Mouse (Mus musculus) MEL (cell line): Measurements from ENCODE around the gene Prrxl1. TPM values are rescaled to one million over a fixed set of nuclear protein-coding genes. Genes with fewer than 3 reads are reported as not detected.

Source experiments
- DNase-seq: peaks from one replicate; pipeline ENCODE4 v3.0.0; 2011; ENCODE audit warnings: low read depth, low spot score
- H3K27ac ChIP-seq: 2 replicates; pipeline ENCODE4 v1.5.1; 2012; ENCODE audit warnings: low read depth, mild to moderate bottlenecking, control low read depth, low read length, moderate library complexity; ENCODE audit not compliant: control insufficient read depth
- H3K27me3 ChIP-seq, 2 experiments: fragments of 150-350 bp in 1 of 2; sonication (generic) in 1 of 2; 2 replicates each; pipeline ENCODE4 v1.6.1; 2012; ENCODE audit warnings: low read length in 2 of 2, mild to moderate bottlenecking in 2 of 2, improper control_type of control experiment in 1 of 2, moderate library complexity in 1 of 2; ENCODE audit not compliant: insufficient read depth in 2 of 2, control insufficient read depth in 1 of 2
- H3K36me3 ChIP-seq, 2 experiments: 2 replicates each; pipeline ENCODE4 v1.6.1; 2012 to 2014; ENCODE audit warnings: low read length in 2 of 2, improper control_type of control experiment in 1 of 2, inconsistent platforms in 1 of 2, mild to moderate bottlenecking in 1 of 2; ENCODE audit not compliant: insufficient read depth in 2 of 2, control insufficient read depth in 1 of 2
- H3K4me1 ChIP-seq, 2 experiments: fragments of 150-350 bp in 1 of 2; sonication (generic) in 1 of 2; 2 replicates each; pipeline ENCODE4 v1.6.1; 2012; ENCODE audit warnings: low read length in 2 of 2, improper control_type of control experiment in 1 of 2, mild to moderate bottlenecking in 1 of 2; ENCODE audit not compliant: insufficient read depth in 2 of 2, control insufficient read depth in 1 of 2
- H3K4me3 ChIP-seq, 2 experiments: fragments of 150-350 bp in 1 of 2; sonication (generic) in 1 of 2; 2 replicates each; pipeline ENCODE4 v1.5.1; 2012; ENCODE audit warnings: low read depth in 2 of 2, low read length in 2 of 2, mild to moderate bottlenecking in 2 of 2, moderate library complexity in 2 of 2, control low read depth in 1 of 2, improper control_type of control experiment in 1 of 2; ENCODE audit not compliant: control insufficient read depth in 1 of 2, insufficient read depth in 1 of 2
- H3K79me2 ChIP-seq: 2 replicates; pipeline ENCODE4 v1.6.1; 2012; ENCODE audit warnings: mild to moderate bottlenecking, low read length, moderate library complexity; ENCODE audit not compliant: control insufficient read depth, poor library complexity, insufficient read depth
- H3K9ac ChIP-seq: 2 replicates; pipeline ENCODE4 v1.6.1; 2012; ENCODE audit warnings: low read depth, mild to moderate bottlenecking, control low read depth, low read length, moderate library complexity; ENCODE audit not compliant: control insufficient read depth, poor library complexity, severe bottlenecking
- H3K9me3 ChIP-seq: fragments of 150-350 bp; sonication (generic); replicated peaks from 2 replicates; pipeline ENCODE4 v1.6.1; 2012; ENCODE audit warnings: mild to moderate bottlenecking, low read length, improper control_type of control experiment, moderate library complexity; ENCODE audit not compliant: insufficient read depth
- BHLHE40 ChIP-seq: IDR thresholded peaks from 2 replicates; pipeline ENCODE4 v1.6.1; 2012; ENCODE audit warnings: low read depth, mild to moderate bottlenecking, inconsistent platforms, low read length, improper control_type of control experiment, borderline replicate concordance
- CHD1 ChIP-seq: IDR thresholded peaks from 2 replicates; pipeline ENCODE4 v1.6.1; 2012; ENCODE audit warnings: low read depth, mild to moderate bottlenecking, inconsistent platforms, low read length, improper control_type of control experiment
- CTCF ChIP-seq, 3 experiments: IDR thresholded peaks in 2 of 3; conservative IDR thresholded peaks in 1 of 3; 2 replicates each; pipeline ENCODE4 v1.5.1; 2011 to 2012; ENCODE audit warnings: low read length in 3 of 3, low read depth in 2 of 3, mild to moderate bottlenecking in 2 of 3, improper control_type of control experiment in 1 of 3, inconsistent platforms in 1 of 3, mixed read lengths in 1 of 3, moderate library complexity in 1 of 3; ENCODE audit not compliant: control insufficient read depth in 1 of 3, insufficient read depth in 1 of 3, poor library complexity in 1 of 3, severe bottlenecking in 1 of 3
- ELF1 ChIP-seq: IDR thresholded peaks from 2 replicates; pipeline ENCODE4 v1.6.1; 2014; ENCODE audit warnings: low read depth, mild to moderate bottlenecking, inconsistent platforms, low read length, improper control_type of control experiment, moderate library complexity
- EP300 ChIP-seq, 2 experiments: IDR thresholded peaks; 2 replicates each; pipeline ENCODE4 v1.6.1; 2011; ENCODE audit warnings: improper control_type of control experiment in 2 of 2, low read length in 2 of 2, low read depth in 1 of 2, mild to moderate bottlenecking in 1 of 2
- ETS1 ChIP-seq: IDR thresholded peaks from 2 replicates; pipeline ENCODE4 v1.6.1; 2012; ENCODE audit warnings: low read depth, mild to moderate bottlenecking, inconsistent platforms, low read length, improper control_type of control experiment, moderate library complexity
- GABPA ChIP-seq: IDR thresholded peaks from 2 replicates; pipeline ENCODE4 v1.6.1; 2012; ENCODE audit warnings: low read depth, mild to moderate bottlenecking, inconsistent platforms, low read length, improper control_type of control experiment, moderate library complexity
- HCFC1 ChIP-seq: IDR thresholded peaks from 2 replicates; pipeline ENCODE4 v1.6.1; 2012; ENCODE audit warnings: low read depth, mild to moderate bottlenecking, inconsistent platforms, low read length, improper control_type of control experiment, moderate library complexity
- JUND ChIP-seq: IDR thresholded peaks from 2 replicates; pipeline ENCODE4 v1.6.1; 2011; ENCODE audit warnings: low read depth, mild to moderate bottlenecking, improper control_type of control experiment, low read length
- MAZ ChIP-seq: IDR thresholded peaks from 2 replicates; pipeline ENCODE4 v1.6.1; 2012; ENCODE audit warnings: low read depth, mild to moderate bottlenecking, inconsistent platforms, low read length, improper control_type of control experiment
- MEF2A ChIP-seq: IDR thresholded peaks from 2 replicates; pipeline ENCODE4 v1.6.1; 2014; ENCODE audit warnings: low read depth, mild to moderate bottlenecking, inconsistent platforms, low read length, improper control_type of control experiment; ENCODE audit not compliant: poor library complexity, insufficient replicate concordance, severe bottlenecking; ENCODE audit errors: extremely low read depth
- MXI1 ChIP-seq: IDR thresholded peaks from 2 replicates; pipeline ENCODE4 v1.6.1; 2011; ENCODE audit warnings: mild to moderate bottlenecking, low read depth, low read length, improper control_type of control experiment
- MYB ChIP-seq: IDR thresholded peaks from 2 replicates; pipeline ENCODE4 v1.6.1; 2011; ENCODE audit warnings: mild to moderate bottlenecking, low read depth, low read length, improper control_type of control experiment
- NELFE ChIP-seq: IDR thresholded peaks from 2 replicates; pipeline ENCODE4 v1.6.1; 2011; ENCODE audit warnings: low read depth, low read length, improper control_type of control experiment
- POLR2AphosphoS2 ChIP-seq: IDR thresholded peaks from 2 replicates; pipeline ENCODE4 v1.6.1; 2011; ENCODE audit warnings: low read length, improper control_type of control experiment
- RAD21 ChIP-seq: IDR thresholded peaks from 2 replicates; pipeline ENCODE4 v1.6.1; 2011; ENCODE audit warnings: mild to moderate bottlenecking, low read depth, low read length, improper control_type of control experiment
- RCOR1 ChIP-seq: IDR thresholded peaks from 2 replicates; pipeline ENCODE4 v1.6.1; 2012; ENCODE audit warnings: low read depth, mild to moderate bottlenecking, inconsistent platforms, low read length, improper control_type of control experiment
- SMC3 ChIP-seq: IDR thresholded peaks from 2 replicates; pipeline ENCODE4 v1.6.1; 2011; ENCODE audit warnings: low read depth, low read length, improper control_type of control experiment
- TBP ChIP-seq: IDR thresholded peaks from 2 replicates; pipeline ENCODE4 v1.8.0; 2011; ENCODE audit warnings: low read depth, low read length, improper control_type of control experiment
- USF1 ChIP-seq: IDR thresholded peaks from 2 replicates; pipeline ENCODE4 v1.6.1; 2014; ENCODE audit warnings: low read depth, mild to moderate bottlenecking, inconsistent platforms, low read length, improper control_type of control experiment, moderate library complexity
- ZC3H11A ChIP-seq: IDR thresholded peaks from 2 replicates; pipeline ENCODE4 v1.6.1; 2012; ENCODE audit warnings: low read depth, mild to moderate bottlenecking, inconsistent platforms, low read length, improper control_type of control experiment
- ZKSCAN1 ChIP-seq: IDR thresholded peaks from 2 replicates; pipeline ENCODE4 v1.6.1; 2012; ENCODE audit warnings: low read depth, mild to moderate bottlenecking, inconsistent platforms, low read length, improper control_type of control experiment, moderate library complexity
- polyA plus RNA-seq, 2 experiments: library from polyadenylated mRNA; stranded (reverse) in 1 of 2; unstranded in 1 of 2; fragments of >175 nt in 1 of 2; fragments of >200 nt in 1 of 2; gene quantifications; 2 replicates each; pipeline versions ENCODE4 v1.2.1 to v1.2.4; 2012; ENCODE audit warnings: low replicate concordance in 2 of 2, low read depth in 1 of 2; ENCODE audit not compliant: insufficient read length in 2 of 2, insufficient read depth in 1 of 2, missing spikeins in 1 of 2
- total RNA-seq: library from RNA; depleted of rRNA; stranded (reverse); fragments of 300-350 nt; gene quantifications from 2 replicates; pipeline ENCODE4 v1.2.3, GENCODE M21; 2012

Prrxl1 gene
- total and polyA plus RNA-seq, 3 experiments = not detected

- Histone ChIP-seq H3K27ac (no peak overlapping the region), H3K27me3 (no peaks in the 10 kb centered on the region), H3K9ac (no peak overlapping the region), H3K79me2 (no peaks in the 10 kb centered on the region), H3K4me1 (no peaks in the 10 kb centered on the region), H3K4me3 (no peak overlapping the region), H3K36me3 (no peaks in the 10 kb centered on the region), H3K9me3 (no peaks in the 10 kb centered on the region)
- peak; percentile 65 to 74 (median 70) for TF ChIP-seq CTCF (IDR thresholded peaks at IDR 0.05 in 2 of 3, conservative IDR thresholded peaks at IDR 0.05 in 1 of 3; ENCODE audit: control insufficient read depth in 1 of 3, insufficient read depth in 1 of 3, low read depth in 2 of 3, low read length in 3 of 3, poor library complexity in 1 of 3, severe bottlenecking in 1 of 3)
- peak; percentile 53 for TF ChIP-seq RAD21
- no peak for TF ChIP-seq MYB
- TF ChIP-seq ETS1 = no peak
- no peak for TF ChIP-seq ELF1
- no peak for TF ChIP-seq USF1
- peak; percentile 16; the same call in 1 of the 2 replicates for TF ChIP-seq ZC3H11A
- TF ChIP-seq SMC3 = peak; percentile 50
- no peak for TF ChIP-seq GABPA
- peak; percentile 16 for DNase-seq
These were observed 10.2 kb downstream of the Prrxl1 start for GRCm38 (mm10) chr14:32609392-32609791.

- Histone ChIP-seq H3K27me3 (no peaks in the 10 kb centered on the region; a peak in 1 of 4 replicates), H3K9ac (no peak overlapping the region), H3K4me3 (no peak overlapping the region), H3K79me2 (no peaks in the 10 kb centered on the region), H3K4me1 (no peaks in the 10 kb centered on the region), H3K9me3 (no peaks in the 10 kb centered on the region), H3K36me3 (no peaks in the 10 kb centered on the region), H3K27ac (no peak overlapping the region)
- DNase-seq = no peak
- TF ChIP-seq CHD1 (no peak), HCFC1 (no peak), POLR2AphosphoS2 (no peak), TBP (no peak), JUND (no peak), MEF2A (no peak), MXI1 (no peak), SMC3 (no peak), RCOR1 (no peak), RAD21 (no peak), EP300 (IDR thresholded peaks at IDR 0.05; ENCODE audit: low read depth in 1 of 2, low read length in 2 of 2) (no peak), NELFE (no peak), MAZ (no peak), BHLHE40 (no peak), ZKSCAN1 (no peak), GABPA (no peak)
These were observed 18.0 kb downstream of the Prrxl1 start for GRCm38 (mm10) chr14:32617253-32617652.
